Mouse (Mus musculus): Measurements from ENCODE around the gene Zbtb48.

The Zbtb48 gene

GRCm38 (mm10) chr4:152001335-152001734 is 26.1 kb downstream of the Zbtb48 start:
- no peak for DNase-seq (ENCODE audit: extremely low spot score)

GRCm38 (mm10) chr4:152000906-152001305 is 26.6 kb downstream of the Zbtb48 start:
- DNase-seq (ENCODE audit: extremely low spot score), result no peak

- no peak for DNase-seq (ENCODE audit: extremely low spot score)
Measured at GRCm38 (mm10) chr4:151999481-151999880, 28.0 kb downstream of the Zbtb48 start.

GRCm38 (mm10) chr4:151997701-151998100 is 29.8 kb downstream of the Zbtb48 start:
- DNase-seq (ENCODE audit: extremely low spot score), result no peak

GRCm38 (mm10) chr4:151996951-151997222 is 30.6 kb downstream of the Zbtb48 start:
- no peak for DNase-seq (ENCODE audit: extremely low spot score)

- DNase-seq (ENCODE audit: extremely low spot score), result peak; percentile 100
Measured at GRCm38 (mm10) chr4:151996173-151996950, 31.1 kb downstream of the Zbtb48 start, which contains the start of gene Phf13. Phf13 (minus strand) TSS chr4:151996258.

- no peak for DNase-seq (ENCODE audit: extremely low spot score)
Measured at GRCm38 (mm10) chr4:151995371-151996172, 31.9 kb downstream of the Zbtb48 start.

- no peak for DNase-seq (ENCODE audit: extremely low spot score)
Measured at GRCm38 (mm10) chr4:151994228-151995171, 33.0 kb downstream of the Zbtb48 start.

- DNase-seq (ENCODE audit: extremely low spot score), result no peak
Measured at GRCm38 (mm10) chr4:151993035-151993434, 34.4 kb downstream of the Zbtb48 start.

- DNase-seq (ENCODE audit: extremely low spot score), result no peak
Measured at GRCm38 (mm10) chr4:151992091-151992490, 35.4 kb downstream of the Zbtb48 start.

- DNase-seq (ENCODE audit: extremely low spot score), result no peak
Measured at GRCm38 (mm10) chr4:151989110-151989488, 38.4 kb downstream of the Zbtb48 start.

- DNase-seq (ENCODE audit: extremely low spot score), result peak; percentile 85
Measured at GRCm38 (mm10) chr4:151988342-151989109, 38.9 kb downstream of the Zbtb48 start, which contains the start of gene Thap3. Thap3 (minus strand) TSS chr4:151988997.

- DNase-seq (ENCODE audit: extremely low spot score), result no peak
Measured at GRCm38 (mm10) chr4:151988014-151988341, 39.5 kb downstream of the Zbtb48 start.

- no peak for DNase-seq (ENCODE audit: extremely low spot score)
Measured at GRCm38 (mm10) chr4:151986650-151987049, 40.8 kb downstream of the Zbtb48 start.

- DNase-seq (ENCODE audit: extremely low spot score), result no peak
Measured at GRCm38 (mm10) chr4:151985886-151986285, 41.6 kb downstream of the Zbtb48 start.

- no peak for DNase-seq (ENCODE audit: extremely low spot score)
Measured at GRCm38 (mm10) chr4:151983560-151983959, 43.9 kb downstream of the Zbtb48 start.

- no peak for DNase-seq (ENCODE audit: extremely low spot score)
Measured at GRCm38 (mm10) chr4:151983043-151983442, 44.4 kb downstream of the Zbtb48 start.

GRCm38 (mm10) chr4:151981363-151981762 is 46.1 kb downstream of the Zbtb48 start:
- DNase-seq (ENCODE audit: extremely low spot score), result peak; percentile 76

- DNase-seq (ENCODE audit: extremely low spot score), result no peak
Measured at GRCm38 (mm10) chr4:151980699-151981098, 46.8 kb downstream of the Zbtb48 start.

- peak; percentile 77 for DNase-seq (ENCODE audit: extremely low spot score)
Measured at GRCm38 (mm10) chr4:151977748-151978147, 49.7 kb downstream of the Zbtb48 start.

GRCm38 (mm10) chr4:151975441-151975840 is 52.0 kb downstream of the Zbtb48 start:
- no peak for DNase-seq (ENCODE audit: extremely low spot score)

Data from embryo, embryonic 9.5 days (tissue).